Mouse (Mus musculus) adrenal gland, postnatal 14 days (tissue): ENCODE data around the gene Olfr56. TPM values are rescaled to one million over a fixed set of nuclear protein-coding genes. Genes with fewer than 3 reads are reported as not detected.

Experiments used
- DNase-seq: peaks from one replicate; pipeline ENCODE4 v3.0.0; 2021; ENCODE audit warnings: mixed read lengths
- total RNA-seq: library from RNA; stranded (reverse); gene quantifications from 2 replicates; pipeline ENCODE4 v1.2.3, GENCODE M21; 2021

The Olfr56 gene
- total RNA-seq, 1 experiment from 2014 or later, result not detected

GRCm38 (mm10) chr11:49092053-49092586, 113.4 kb downstream of the Olfr56 start:
- DNase-seq, result no peak

GRCm38 (mm10) chr11:49092786-49093185, 114.1 kb downstream of the Olfr56 start:
- no peak for DNase-seq

GRCm38 (mm10) chr11:49093861-49094660, 115.4 kb downstream of the Olfr56 start:
- DNase-seq, result no peak

- no peak for DNase-seq
Measured at GRCm38 (mm10) chr11:49095367-49095766, 116.7 kb downstream of the Olfr56 start.

GRCm38 (mm10) chr11:49100409-49100808, 121.7 kb downstream of the Olfr56 start:
- no peak for DNase-seq

GRCm38 (mm10) chr11:49101500-49101899, 122.8 kb downstream of the Olfr56 start:
- DNase-seq, result no peak

- peak; percentile 93 for DNase-seq
Measured at GRCm38 (mm10) chr11:49103047-49103693, 124.5 kb downstream of the Olfr56 start.

- DNase-seq, result no peak
Measured at GRCm38 (mm10) chr11:49105752-49106151, 127.1 kb downstream of the Olfr56 start.

- DNase-seq, result no peak
Measured at GRCm38 (mm10) chr11:49107650-49108537, 129.2 kb downstream of the Olfr56 start.

- peak; percentile 41 for DNase-seq
Measured at GRCm38 (mm10) chr11:49108833-49109232, 130.1 kb downstream of the Olfr56 start.

- no peak for DNase-seq
Measured at GRCm38 (mm10) chr11:49111000-49111399, 132.3 kb downstream of the Olfr56 start.

GRCm38 (mm10) chr11:49112624-49113219, 134.0 kb downstream of the Olfr56 start:
- DNase-seq, result no peak

GRCm38 (mm10) chr11:49114158-49114557, 135.5 kb downstream of the Olfr56 start:
- DNase-seq, result no peak

- DNase-seq, result no peak
Measured at GRCm38 (mm10) chr11:49114774-49115173, 136.1 kb downstream of the Olfr56 start, which contains the start of gene Olfr1396. TSS of gene Olfr1396 (minus strand) at chr11:49114874.

GRCm38 (mm10) chr11:49119635-49120034, 140.9 kb downstream of the Olfr56 start:
- DNase-seq, result no peak

GRCm38 (mm10) chr11:49124169-49124568, 145.5 kb downstream of the Olfr56 start:
- DNase-seq, result no peak

- DNase-seq, result no peak
Measured at GRCm38 (mm10) chr11:49141974-49142373, 163.3 kb downstream of the Olfr56 start, which contains the start of gene Olfr1395. TSS of gene Olfr1395 (plus strand) at chr11:49142274.

- DNase-seq, result no peak
Measured at GRCm38 (mm10) chr11:49154077-49154476, 175.4 kb downstream of the Olfr56 start, which contains the start of gene Olfr1394. TSS of gene Olfr1394 (plus strand) at chr11:49154377.

- DNase-seq, result no peak
Measured at GRCm38 (mm10) chr11:49156821-49157814, 178.4 kb downstream of the Olfr56 start.
